Mouse (Mus musculus) cerebellum, adult 2 months (tissue): ENCODE results near the gene Olfr876.

Source experiments
- CTCF ChIP-seq: fragments of 200-500 bp; IDR thresholded peaks from 2 replicates; pipeline ENCODE4 v1.5.1; 2011; ENCODE audit warnings: low read depth, mild to moderate bottlenecking, control low read depth, low read length, moderate library complexity, borderline replicate concordance; ENCODE audit not compliant: insufficient read depth
- POLR2A ChIP-seq: fragments of 200-500 bp; IDR thresholded peaks from 2 replicates; pipeline ENCODE4 v1.6.1; 2011; ENCODE audit warnings: low read length, control low read depth, borderline replicate concordance; ENCODE audit not compliant: insufficient read depth

DNA sequence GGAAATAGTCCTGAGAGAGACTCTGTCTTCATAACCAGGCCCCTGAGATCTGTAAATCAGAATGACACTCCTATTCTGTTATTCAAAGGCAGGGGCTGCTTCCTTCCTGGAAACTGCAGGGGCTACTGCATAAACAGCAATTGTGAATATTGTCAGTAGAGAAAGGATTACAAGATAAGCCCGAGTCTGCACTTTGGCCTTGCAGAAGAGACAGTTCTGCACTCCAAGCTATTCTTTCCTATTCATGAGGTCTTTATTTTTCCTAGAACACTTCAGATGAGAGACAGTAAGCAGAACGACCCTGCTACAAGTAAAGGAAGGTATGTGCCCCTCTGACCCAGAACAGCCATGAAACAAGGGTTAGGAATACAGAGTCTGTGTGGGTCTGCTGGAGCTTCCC is 31.1 kb upstream of the Olfr876 start, which contains the start of gene Olfr875:
- TF ChIP-seq CTCF (no peak), POLR2A (no peak)
